Mouse (Mus musculus) CH12.LX (cell line): ENCODE results near the gene Snai1. TPM values are rescaled to one million over a fixed set of nuclear protein-coding genes. Genes with fewer than 3 reads are reported as not detected.
A peak's percentile ranks its signal among the peaks of the same experiment; 100 is the strongest.

Experiments used
- DNase-seq: peaks from one replicate; pipeline ENCODE4 v3.0.0-alpha.2; 2013; ENCODE audit errors: extremely low read depth
- H3K27ac ChIP-seq: 2 replicates; pipeline ENCODE4 v1.5.1; 2012; ENCODE audit warnings: low read depth, mild to moderate bottlenecking, control low read depth, moderate library complexity; ENCODE audit not compliant: insufficient read depth
- H3K27me3 ChIP-seq: replicated peaks from 2 replicates; pipeline ENCODE3; 2012; ENCODE audit warnings: inconsistent platforms
- H3K36me3 ChIP-seq, 2 experiments: replicated peaks in 1 of 2; 2 replicates each; pipeline versions ENCODE3 to v1.6.1; 2012; ENCODE audit warnings: inconsistent platforms in 1 of 2, low read length in 1 of 2, mild to moderate bottlenecking in 1 of 2, mixed read lengths in 1 of 2, moderate library complexity in 1 of 2; ENCODE audit not compliant: control insufficient read depth in 1 of 2, insufficient read depth in 1 of 2
- H3K4me1 ChIP-seq, 2 experiments: 2 replicates each; pipeline ENCODE4 v1.6.1; 2012; ENCODE audit warnings: inconsistent platforms in 1 of 2, moderate library complexity in 1 of 2; ENCODE audit not compliant: insufficient read depth in 2 of 2, control insufficient read depth in 1 of 2
- H3K4me2 ChIP-seq: 2 replicates; pipeline ENCODE4 v1.6.1; 2012; ENCODE audit warnings: low read depth, mild to moderate bottlenecking, control low read depth; ENCODE audit not compliant: poor library complexity, insufficient read depth, severe bottlenecking
- H3K4me3 ChIP-seq, 3 experiments: fragments of 150-350 bp in 1 of 3; sonication (generic) in 1 of 3; replicated peaks in 1 of 3; 2 replicates each; pipeline versions ENCODE3 to v1.5.1; 2011 to 2012; ENCODE audit warnings: low read depth in 2 of 3, low read length in 2 of 3, mild to moderate bottlenecking in 2 of 3, moderate library complexity in 2 of 3, control low read depth in 1 of 3, improper control_type of control experiment in 1 of 3, inconsistent platforms in 1 of 3, mixed read lengths in 1 of 3; ENCODE audit not compliant: poor library complexity in 1 of 3
- H3K79me2 ChIP-seq: replicated peaks from 2 replicates; pipeline ENCODE4 v1.6.1; 2012; ENCODE audit warnings: mild to moderate bottlenecking, moderate library complexity; ENCODE audit not compliant: control insufficient read depth, poor library complexity, insufficient read depth, severe bottlenecking; ENCODE audit errors: extremely low read depth
- H3K9ac ChIP-seq: 2 replicates; pipeline ENCODE4 v1.6.1; 2012; ENCODE audit warnings: low read depth, mild to moderate bottlenecking, control low read depth, moderate library complexity; ENCODE audit not compliant: insufficient read depth
- H3K9me3 ChIP-seq: replicated peaks from 2 replicates; pipeline ENCODE3; 2012; ENCODE audit warnings: low read length, inconsistent platforms, mixed read lengths
- BHLHE40 ChIP-seq: IDR thresholded peaks from 2 replicates; pipeline ENCODE4 v1.6.1; 2011; ENCODE audit warnings: mild to moderate bottlenecking, low read depth, low read length, improper control_type of control experiment
- CHD1 ChIP-seq: IDR thresholded peaks from 2 replicates; pipeline ENCODE4 v1.6.1; 2012; ENCODE audit warnings: low read depth, low read length, improper control_type of control experiment, inconsistent platforms
- CHD2 ChIP-seq: IDR thresholded peaks from 2 replicates; pipeline ENCODE4 v1.6.1; 2011; ENCODE audit warnings: low read length, improper control_type of control experiment
- CTCF ChIP-seq, 2 experiments: IDR thresholded peaks in 1 of 2; conservative IDR thresholded peaks in 1 of 2; 2 replicates each; pipeline ENCODE4 v1.5.1; 2011 to 2012; ENCODE audit warnings: low read depth in 2 of 2, low read length in 2 of 2, improper control_type of control experiment in 1 of 2, inconsistent platforms in 1 of 2, mild to moderate bottlenecking in 1 of 2, moderate library complexity in 1 of 2
- ELF1 ChIP-seq: IDR thresholded peaks from 2 replicates; pipeline ENCODE4 v1.6.1; 2014; ENCODE audit warnings: low read depth, mild to moderate bottlenecking, inconsistent platforms, low read length, improper control_type of control experiment
- EP300 ChIP-seq: IDR thresholded peaks from 2 replicates; pipeline ENCODE4 v1.6.1; 2011; ENCODE audit warnings: low read length, improper control_type of control experiment
- ETS1 ChIP-seq: conservative IDR thresholded peaks from 2 replicates; pipeline ENCODE4 v1.6.1; 2012; ENCODE audit warnings: low read depth, mild to moderate bottlenecking, inconsistent platforms, low read length, improper control_type of control experiment, moderate library complexity
- GABPA ChIP-seq: IDR thresholded peaks from 2 replicates; pipeline ENCODE4 v1.6.1; 2012; ENCODE audit warnings: low read depth, low read length, improper control_type of control experiment, inconsistent platforms; ENCODE audit not compliant: insufficient replicate concordance
- HCFC1 ChIP-seq: IDR thresholded peaks from 2 replicates; pipeline ENCODE4 v1.6.1; 2012; ENCODE audit warnings: low read depth, mild to moderate bottlenecking, inconsistent platforms, low read length, improper control_type of control experiment
- IRF4 ChIP-seq: IDR thresholded peaks from 2 replicates; pipeline ENCODE4 v1.6.1; 2014; ENCODE audit warnings: low read depth, mild to moderate bottlenecking, inconsistent platforms, low read length, improper control_type of control experiment
- JUND ChIP-seq: conservative IDR thresholded peaks from 2 replicates; pipeline ENCODE4 v1.6.1; 2011; ENCODE audit warnings: low read depth, low read length, improper control_type of control experiment
- KAT2A ChIP-seq: IDR thresholded peaks from 2 replicates; pipeline ENCODE4 v1.6.1; 2012; ENCODE audit warnings: low read length, improper control_type of control experiment, inconsistent platforms; ENCODE audit not compliant: insufficient replicate concordance
- MAFK ChIP-seq: IDR thresholded peaks from 2 replicates; pipeline ENCODE4 v1.6.1; 2011; ENCODE audit warnings: low read length, improper control_type of control experiment; ENCODE audit not compliant: insufficient replicate concordance
- MAZ ChIP-seq: IDR thresholded peaks from 2 replicates; pipeline ENCODE4 v1.6.1; 2012; ENCODE audit warnings: low read depth, mild to moderate bottlenecking, inconsistent platforms, low read length, improper control_type of control experiment, moderate library complexity
- MEF2A ChIP-seq: IDR thresholded peaks from 2 replicates; pipeline ENCODE4 v1.6.1; 2014; ENCODE audit warnings: low read depth, mild to moderate bottlenecking, inconsistent platforms, low read length, improper control_type of control experiment, borderline replicate concordance
- MXI1 ChIP-seq: IDR thresholded peaks from 2 replicates; pipeline ENCODE4 v1.6.1; 2011; ENCODE audit warnings: mild to moderate bottlenecking, low read depth, low read length, improper control_type of control experiment
- NELFE ChIP-seq: IDR thresholded peaks from 2 replicates; pipeline ENCODE4 v1.6.1; 2011; ENCODE audit warnings: low read depth, low read length, improper control_type of control experiment
- PAX5 ChIP-seq: IDR thresholded peaks from 2 replicates; pipeline ENCODE4 v1.6.1; 2012; ENCODE audit warnings: low read length, inconsistent platforms, mixed read lengths
- POLR2A ChIP-seq: IDR thresholded peaks from 2 replicates; pipeline ENCODE4 v1.6.1; 2011; ENCODE audit warnings: low read depth, mild to moderate bottlenecking, improper control_type of control experiment, low read length
- POLR2AphosphoS2 ChIP-seq: IDR thresholded peaks from 2 replicates; pipeline ENCODE4 v1.6.1; 2011; ENCODE audit warnings: low read depth, low read length, improper control_type of control experiment
- RCOR1 ChIP-seq: conservative IDR thresholded peaks from 2 replicates; pipeline ENCODE4 v1.6.1; 2012; ENCODE audit warnings: low read depth, mild to moderate bottlenecking, inconsistent platforms, low read length, improper control_type of control experiment
- SIN3A ChIP-seq: IDR thresholded peaks from 2 replicates; pipeline ENCODE4 v1.6.1; 2012; ENCODE audit warnings: low read length, improper control_type of control experiment, inconsistent platforms
- SMC3 ChIP-seq: IDR thresholded peaks from 2 replicates; pipeline ENCODE4 v1.6.1; 2011; ENCODE audit warnings: low read depth, low read length, improper control_type of control experiment
- TCF12 ChIP-seq: IDR thresholded peaks from 2 replicates; pipeline ENCODE4 v1.6.1; 2014; ENCODE audit warnings: low read depth, mild to moderate bottlenecking, inconsistent platforms, low read length, improper control_type of control experiment
- USF1 ChIP-seq: IDR thresholded peaks from 2 replicates; pipeline ENCODE4 v1.6.1; 2014; ENCODE audit warnings: low read depth, mild to moderate bottlenecking, inconsistent platforms, low read length, improper control_type of control experiment
- USF2 ChIP-seq: conservative IDR thresholded peaks from 2 replicates; pipeline ENCODE4 v1.6.1; 2011; ENCODE audit warnings: low read depth, low read length, improper control_type of control experiment
- ZC3H11A ChIP-seq: IDR thresholded peaks from 2 replicates; pipeline ENCODE4 v1.6.1; 2012; ENCODE audit warnings: low read depth, mild to moderate bottlenecking, inconsistent platforms, low read length, improper control_type of control experiment
- ZNF384 ChIP-seq: IDR thresholded peaks from 2 replicates; pipeline ENCODE4 v1.6.1; 2012; ENCODE audit warnings: low read depth, low read length, improper control_type of control experiment, inconsistent platforms
- dilution Hi-C: fragments of 300-500 bp; cut with MboI; formaldehyde crosslinking; loops from 2 replicates; pipeline ENCODE4 v1.14.3; 2020; ENCODE audit warnings: low sequenced_read_pairs; ENCODE audit not compliant: extremely low pct_unique_long_range_greater_than_20kb, extremely low pct_ligation_motif_present
- in situ Hi-C: fragments of 300-500 bp; cut with MboI; formaldehyde crosslinking; loops from 3 replicates; pipeline ENCODE4 v1.14.3; 2019; ENCODE audit warnings: low sequenced_read_pairs, low pct_ligation_motif_present, low pct_unique_long_range_greater_than_20kb, mixed read lengths
- polyA plus RNA-seq: library from polyadenylated mRNA; unstranded; fragments of >175 nt; gene quantifications from 2 replicates; pipeline ENCODE4 v1.2.1, GENCODE M21; 2012; ENCODE audit warnings: low read depth; ENCODE audit not compliant: insufficient read length
- total RNA-seq, 2 experiments: library from RNA; depleted of rRNA; stranded (reverse); fragments of 300-350 nt in 1 of 2; fragments of >200 nt in 1 of 2; gene quantifications; 2 replicates each; pipeline ENCODE4 v1.2.3; 2012 to 2014

Gene Snai1
- total and polyA plus RNA-seq, 3 experiments, result 1.6 to 12.6 (median 3.1) TPM

DNA sequence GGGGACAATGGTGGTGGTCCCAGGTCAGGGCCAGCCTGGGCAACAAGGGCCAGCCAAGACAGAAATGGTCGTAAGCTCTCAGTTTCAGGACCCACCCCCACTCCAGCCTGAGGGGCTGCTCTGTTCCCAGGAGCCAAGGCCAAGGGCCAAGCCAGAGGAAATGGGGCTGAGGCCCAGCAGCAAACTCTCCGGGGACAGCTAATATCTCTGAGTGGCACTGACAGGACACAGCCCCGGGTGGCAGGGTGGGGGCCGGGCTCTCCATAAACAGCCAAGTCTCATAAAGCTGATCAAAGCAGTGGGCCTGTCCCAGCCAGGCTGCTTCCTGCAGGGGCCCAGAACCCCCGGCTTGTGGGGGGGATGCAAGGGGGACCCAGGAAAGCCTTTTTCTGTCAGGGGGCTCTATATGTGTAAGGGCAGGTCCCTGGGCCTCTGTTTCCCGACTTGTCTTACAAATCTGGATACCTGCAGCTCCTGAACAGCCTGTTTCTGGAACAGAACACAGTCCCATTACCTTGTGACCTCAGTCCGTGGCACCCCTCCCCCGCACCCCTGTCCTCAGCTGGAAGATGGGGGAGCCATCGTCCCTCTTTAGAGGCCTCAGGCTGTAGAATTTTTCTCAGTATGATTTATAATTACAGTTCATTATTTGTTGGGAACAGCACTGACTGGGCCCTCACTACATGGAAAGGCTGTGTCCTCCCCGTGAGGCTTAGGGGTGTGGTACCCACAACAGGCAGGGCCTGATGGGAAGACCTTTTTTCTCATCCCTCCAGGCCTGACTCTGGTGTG lies 45.4 kb downstream of the Snai1 start:
- no peak overlapping the region for H3K27ac ChIP-seq

GRCm38 (mm10) chr2:167585273-167585672 lies 47.3 kb downstream of the Snai1 start:
- peaks cover 4 to 30% of the 10 kb centered on the region in 2 experiments for H3K36me3 ChIP-seq
- dilution Hi-C loops, result no loop called here

More for the DNA sequence above, 45.4 kb downstream of the Snai1 start:
- Histone ChIP-seq H3K9ac (no peak overlapping the region), H3K36me3 (peaks cover 4 to 37% of the 10 kb centered on the region in 2 experiments), H3K27me3 (no peaks in the 10 kb centered on the region)
- in situ Hi-C loops, result no loop called here
- no peak for TF ChIP-seq MXI1
- TF ChIP-seq CHD2, result 0 out of 2 replicates have a peak, but pooled peaks have one; percentile 22
- TF ChIP-seq, all 38 proteins: peak for 1
- dilution Hi-C loops, result no loop called here
- Histone ChIP-seq H3K9me3 (peaks cover 2% of the 10 kb centered on the region), H3K4me2 (no peak overlapping the region), H3K4me1 (peaks cover 30 to 73% of the 10 kb centered on the region in 2 experiments), H3K79me2 (no peaks in the 10 kb centered on the region), H3K4me3 (no peak overlapping the region)
- DNase-seq, result no peak

More at GRCm38 (mm10) chr2:167585273-167585672, 47.3 kb downstream of the Snai1 start:
- DNase-seq, result peak; percentile 63
- Histone ChIP-seq H3K27ac (no peak overlapping the region), H3K79me2 (no peaks in the 10 kb centered on the region), H3K9ac (no peak overlapping the region), H3K4me2 (peak overlapping the region; percentile 4; the same call in 1 of the 2 replicates), H3K4me3 (no peak overlapping the region), H3K4me1 (peaks cover 33 to 74% of the 10 kb centered on the region in 2 experiments), H3K9me3 (peaks cover 2% of the 10 kb centered on the region), H3K27me3 (no peaks in the 10 kb centered on the region)
- in situ Hi-C loops, result loop anchor here (5.0 kb wide), 1 partner anchor 33 kb away; no protein-coding TSS in a partner anchor
- no peak for TF ChIP-seq SIN3A
- TF ChIP-seq GABPA, result no peak
- peak; percentile 85 for TF ChIP-seq ETS1
- no peak for TF ChIP-seq CHD1
- no peak for TF ChIP-seq MAFK
- TF ChIP-seq IRF4, result peak; percentile 83
- no peak for TF ChIP-seq USF1
- peak; percentile 89 for TF ChIP-seq MEF2A
- no peak for TF ChIP-seq PAX5
- TF ChIP-seq HCFC1, result no peak
- TF ChIP-seq TCF12, result peak; percentile 39; the same call in 1 of the 2 replicates
- no peak for TF ChIP-seq CTCF (conservative IDR thresholded peaks at IDR 0.05 in 1 of 2, IDR thresholded peaks at IDR 0.05 in 1 of 2; ENCODE audit: low read depth in 2 of 2, low read length in 2 of 2)
- TF ChIP-seq ELF1, result no peak
- no peak for TF ChIP-seq SMC3
- TF ChIP-seq EP300, result 0 out of 2 replicates have a peak, but pooled peaks have one; percentile 37
- peak; percentile 89 for TF ChIP-seq BHLHE40
- no peak for TF ChIP-seq POLR2A
- TF ChIP-seq USF2, result no peak
- no peak for TF ChIP-seq CHD2
- TF ChIP-seq KAT2A, result no peak
- no peak for TF ChIP-seq MAZ
- no peak for TF ChIP-seq ZNF384
- 0 out of 2 replicates have a peak, but pooled peaks have one; percentile 33 for TF ChIP-seq RCOR1
- TF ChIP-seq NELFE, result no peak
- TF ChIP-seq JUND, result no peak
- TF ChIP-seq MXI1, result no peak
- TF ChIP-seq POLR2AphosphoS2, result no peak
- no peak for TF ChIP-seq ZC3H11A
